Mouse (Mus musculus) lung, embryonic 14.5 days (tissue): ENCODE measurements around the gene Asap3. TPM values are rescaled to one million over a fixed set of nuclear protein-coding genes. Genes with fewer than 3 reads are reported as not detected.

Experiments
- ATAC-seq: fragments of 200-750 bp; cut with Nextera tagmentation; 2 replicates; pipeline ENCODE4 v1.8.0; 2017; ENCODE audit warnings: mild to moderate bottlenecking, moderate TSS enrichment, moderate library complexity; ENCODE audit not compliant: insufficient read depth
- DNase-seq: peaks from one replicate; pipeline ENCODE4 v3.0.0-alpha.2; 2015
- H3K27ac ChIP-seq: fragments of 300-500 bp; sonication (generic); 2 replicates; pipeline ENCODE4 v1.5.1; 2014; ENCODE audit warnings: low read depth, mild to moderate bottlenecking, moderate library complexity
- H3K27me3 ChIP-seq: fragments of 300-500 bp; sonication (generic); 2 replicates; pipeline ENCODE4 v1.6.1; 2014; ENCODE audit warnings: low read length, control low read depth; ENCODE audit not compliant: insufficient read depth
- H3K36me3 ChIP-seq: fragments of 300-500 bp; sonication (generic); 2 replicates; pipeline ENCODE4 v1.6.1; 2014; ENCODE audit warnings: control low read depth; ENCODE audit not compliant: insufficient read depth
- H3K4me1 ChIP-seq: fragments of 300-500 bp; sonication (generic); 2 replicates; pipeline ENCODE4 v1.6.1; 2014; ENCODE audit warnings: antibody characterized with exemption, control low read depth; ENCODE audit not compliant: insufficient read depth
- H3K4me2 ChIP-seq: fragments of 300-500 bp; sonication (generic); 2 replicates; pipeline ENCODE4 v1.6.1; 2014; ENCODE audit warnings: mild to moderate bottlenecking
- H3K4me3 ChIP-seq: fragments of 300-500 bp; sonication (generic); 2 replicates; pipeline ENCODE4 v1.5.1; 2014; ENCODE audit warnings: low read depth, low read length
- H3K9ac ChIP-seq: fragments of 300-500 bp; sonication (generic); 2 replicates; pipeline ENCODE4 v1.6.1; 2014
- H3K9me3 ChIP-seq: fragments of 300-500 bp; sonication (generic); 2 replicates; pipeline ENCODE4 v1.6.1; 2016; ENCODE audit warnings: low read depth, low read length, control low read depth
- CTCF ChIP-seq: IDR thresholded peaks from 2 replicates; pipeline ENCODE4 v1.5.1; 2016; ENCODE audit warnings: antibody characterized with exemption, low read depth
- WGBS: fragments of 180-500 bp; shearing (Covaris S2); extraction: QIAGEN DNeasy Blood & Tissue Kit; methylation state at CpG from one replicate; pipeline ENCODE4 v1.1.7; 2014; 5-methylcytosine and 5-hydroxymethylcytosine counted together
- polyA plus RNA-seq: library from polyadenylated mRNA; unstranded; fragments of >200 nt; fragmentation: Nextera tagmentation; extraction: Ambion mirVana; gene quantifications from 2 replicates; pipeline ENCODE4 v1.2.1, GENCODE M21; 2014

Gene Asap3
- polyA plus RNA-seq, 1 experiment from 2014 or later, result 5.4 TPM

- Histone ChIP-seq H3K27ac (peak overlapping the region; percentile 79), H3K4me1 (peaks cover 30% of the 10 kb centered on the region), H3K9me3 (no peaks in the 10 kb centered on the region), H3K36me3 (0 out of 2 replicates have a peak, but pooled peaks cover 8% of the 10 kb centered on the region), H3K4me3 (no peak overlapping the region), H3K9ac (peak overlapping the region; percentile 20; the same call in 1 of the 2 replicates), H3K27me3 (no peaks in the 10 kb centered on the region), H3K4me2 (peak overlapping the region; percentile 29)
- DNase-seq (peak; percentile 45), ATAC-seq (no peak)
- no peak for TF ChIP-seq CTCF
- WGBS, result 28% methylated on average over 8 of the region's 8 CpGs
These were observed 28.9 kb upstream of the Asap3 start for GRCm38 (mm10) chr4:136177244-136177611.

- Histone ChIP-seq H3K9me3 (no peaks in the 10 kb centered on the region), H3K4me3 (no peak overlapping the region), H3K4me2 (peak overlapping the region; percentile 29), H3K36me3 (0 out of 2 replicates have a peak, but pooled peaks cover 10% of the 10 kb centered on the region), H3K27ac (peak overlapping the region; percentile 79), H3K4me1 (peaks cover 30% of the 10 kb centered on the region), H3K9ac (peak overlapping the region; percentile 20; the same call in 1 of the 2 replicates), H3K27me3 (no peaks in the 10 kb centered on the region)
- no peak for TF ChIP-seq CTCF
- ATAC-seq (0 out of 2 replicates have a peak, but pooled peaks have one; percentile 2), DNase-seq (peak; percentile 64)
- WGBS, result 46% methylated on average over 11 of the region's 11 CpGs
These were observed 28.3 kb upstream of the Asap3 start for GRCm38 (mm10) chr4:136177612-136178474.

- H3K4me1 ChIP-seq, result peaks cover 25% of the 10 kb centered on the region
These were observed 27.7 kb upstream of the Asap3 start for GRCm38 (mm10) chr4:136178475-136178921.

DNA sequence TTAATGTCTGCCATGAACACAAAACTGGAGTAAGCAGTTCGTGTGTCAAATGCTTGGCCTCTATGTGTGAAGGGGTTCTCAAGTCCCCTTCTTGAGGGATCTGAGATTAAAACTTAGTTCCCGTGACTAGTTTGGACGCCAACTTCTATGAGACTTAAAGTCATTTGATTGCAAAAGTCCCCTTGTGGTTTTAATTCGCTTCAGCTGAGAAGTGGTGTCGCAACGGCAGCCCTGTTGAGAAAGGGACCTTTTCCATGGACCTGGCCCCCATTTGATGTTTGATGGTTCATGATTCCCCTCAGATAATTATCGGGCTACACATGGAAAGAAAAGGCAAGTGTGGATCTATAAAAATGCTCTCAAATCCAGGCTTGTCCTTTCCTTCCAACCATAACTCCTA lies 26.7 kb upstream of the Asap3 start:
- H3K4me2 ChIP-seq, result peak overlapping the region; percentile 60; the same call in 1 of the 2 replicates
- no peak overlapping the region for H3K4me3 ChIP-seq
- no peaks in the 10 kb centered on the region for H3K9me3 ChIP-seq
- no peak for TF ChIP-seq CTCF
- WGBS, result 80% methylated on average over 7 of the region's 7 CpGs
- DNase-seq, result no peak
- H3K9ac ChIP-seq, result no peak overlapping the region
- peaks cover 17% of the 10 kb centered on the region; the same call in 1 of the 2 replicates for H3K36me3 ChIP-seq
- no peak overlapping the region for H3K27ac ChIP-seq
- peaks cover 23% of the 10 kb centered on the region for H3K4me1 ChIP-seq
- ATAC-seq, result no peak
- no peaks in the 10 kb centered on the region for H3K27me3 ChIP-seq

More at GRCm38 (mm10) chr4:136178475-136178921, 27.7 kb upstream of the Asap3 start:
- H3K9ac ChIP-seq, result no peak overlapping the region; the same call in 1 of the 2 replicates
- WGBS, result 69% methylated on average over 12 of the region's 12 CpGs
- H3K27me3 ChIP-seq, result no peaks in the 10 kb centered on the region
- H3K4me2 ChIP-seq, result peak overlapping the region; percentile 16; the same call in 1 of the 2 replicates
- DNase-seq, result no peak
- peak overlapping the region; percentile 79; the same call in 1 of the 2 replicates for H3K27ac ChIP-seq
- H3K4me3 ChIP-seq, result no peak overlapping the region
- no peaks in the 10 kb centered on the region for H3K9me3 ChIP-seq
- 0 out of 2 replicates have a peak, but pooled peaks cover 11% of the 10 kb centered on the region for H3K36me3 ChIP-seq
- no peak for ATAC-seq
- no peak for TF ChIP-seq CTCF

DNA sequence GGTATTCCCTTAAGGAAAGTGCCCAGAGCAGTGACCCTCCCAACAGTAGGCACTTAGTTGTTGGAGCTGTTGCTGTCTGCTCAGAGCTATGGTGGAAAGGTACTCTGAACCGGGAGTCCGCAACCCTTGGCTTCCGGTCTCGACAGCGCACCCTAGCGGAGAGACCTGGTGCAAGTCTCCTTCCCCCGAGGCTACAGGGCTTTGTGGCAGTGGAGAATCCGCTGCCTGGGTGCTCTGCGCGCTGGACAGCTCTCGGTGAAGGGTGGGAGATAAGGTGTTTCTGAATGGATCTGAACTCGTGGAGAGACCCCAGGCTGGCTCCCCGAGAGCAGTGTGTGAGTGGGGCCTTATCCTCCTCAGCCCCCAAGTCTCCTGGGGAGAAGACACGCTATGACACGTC lies 26.2 kb upstream of the Asap3 start:
- 4% methylated on average over 15 of the region's 15 CpGs for WGBS
- H3K4me1 ChIP-seq, result peaks cover 23% of the 10 kb centered on the region
- peak; percentile 90 for TF ChIP-seq CTCF
- no peaks in the 10 kb centered on the region for H3K27me3 ChIP-seq
- H3K27ac ChIP-seq, result peak overlapping the region; percentile 75
- H3K4me2 ChIP-seq, result peak overlapping the region; percentile 60
- peak overlapping the region; percentile 30 for H3K9ac ChIP-seq
- DNase-seq (peak; percentile 91), ATAC-seq (peak; percentile 55; the same call in 1 of the 2 replicates)
- H3K4me3 ChIP-seq, result peak overlapping the region; percentile 31
- H3K9me3 ChIP-seq, result no peaks in the 10 kb centered on the region
- peaks cover 20% of the 10 kb centered on the region; the same call in 1 of the 2 replicates for H3K36me3 ChIP-seq

GRCm38 (mm10) chr4:136180408-136181330 lies 25.5 kb upstream of the Asap3 start:
- H3K4me1 ChIP-seq, result peaks cover 23% of the 10 kb centered on the region
- WGBS, result 17% methylated on average over 23 of the region's 23 CpGs
- H3K27me3 ChIP-seq, result no peaks in the 10 kb centered on the region
- H3K4me3 ChIP-seq, result peak overlapping the region; percentile 31
- peaks cover 20% of the 10 kb centered on the region; the same call in 1 of the 2 replicates for H3K36me3 ChIP-seq
- H3K9me3 ChIP-seq, result no peaks in the 10 kb centered on the region
- DNase-seq (peak; percentile 80), ATAC-seq (peak; percentile 75)
- H3K9ac ChIP-seq, result peak overlapping the region; percentile 30
- peak overlapping the region; percentile 60 for H3K4me2 ChIP-seq
- H3K27ac ChIP-seq, result peak overlapping the region; percentile 75
- no peak for TF ChIP-seq CTCF
